Mouse (Mus musculus) embryonic facial prominence, embryonic 11.5 days (tissue): ENCODE data around the gene Rab34. TPM values are rescaled to one million over a fixed set of nuclear protein-coding genes. Genes with fewer than 3 reads are reported as not detected.

ENCODE experiments used
- ATAC-seq: fragments of 200-750 bp; cut with Nextera tagmentation; replicated peaks from 2 replicates; pipeline ENCODE4 v1.8.0; 2017; ENCODE audit warnings: low read depth; ENCODE audit not compliant: insufficient number of reproducible peaks, low FRiP score, low TSS enrichment
- DNase-seq: peaks from one replicate; pipeline ENCODE4 v3.0.0-alpha.2; 2015; ENCODE audit warnings: low spot score
- H3K27ac ChIP-seq: fragments of 300-500 bp; sonication (generic); replicated peaks from 2 replicates; pipeline ENCODE4 v1.5.1; 2014; ENCODE audit warnings: mild to moderate bottlenecking, low read depth, low read length, control low read depth
- H3K27me3 ChIP-seq: fragments of 300-500 bp; sonication (generic); 2 replicates; pipeline ENCODE4 v1.6.1; 2014; ENCODE audit warnings: mild to moderate bottlenecking, low read length, moderate library complexity, mixed read lengths; ENCODE audit not compliant: control insufficient read depth, insufficient read depth
- H3K36me3 ChIP-seq: fragments of 300-500 bp; sonication (generic); replicated peaks from 2 replicates; pipeline ENCODE4 v1.6.1; 2014; ENCODE audit warnings: low read depth, mild to moderate bottlenecking, low read length, moderate library complexity, mixed read lengths; ENCODE audit not compliant: control insufficient read depth, insufficient read depth
- H3K4me1 ChIP-seq: fragments of 300-500 bp; sonication (generic); 2 replicates; pipeline ENCODE4 v1.6.1; 2014; ENCODE audit warnings: low read length, mixed read lengths; ENCODE audit not compliant: control insufficient read depth, insufficient read depth
- H3K4me2 ChIP-seq: fragments of 300-500 bp; sonication (generic); 2 replicates; pipeline ENCODE4 v1.6.1; 2014; ENCODE audit warnings: low read depth, mild to moderate bottlenecking, control low read depth, low read length, moderate library complexity
- H3K4me3 ChIP-seq: fragments of 300-500 bp; sonication (generic); 2 replicates; pipeline ENCODE4 v1.5.1; 2014; ENCODE audit warnings: low read depth, low read length, control low read depth
- H3K9ac ChIP-seq: fragments of 300-500 bp; sonication (generic); replicated peaks from 2 replicates; pipeline ENCODE4 v1.6.1; 2014; ENCODE audit warnings: mild to moderate bottlenecking, control low read depth, low read length
- H3K9me3 ChIP-seq: fragments of 300-500 bp; sonication (generic); replicated peaks from 2 replicates; pipeline ENCODE4 v1.6.1; 2016; ENCODE audit warnings: mild to moderate bottlenecking, low read length, inconsistent platforms, mixed read lengths; ENCODE audit not compliant: control insufficient read depth
- WGBS: fragments of 180-500 bp; shearing (Covaris S2); extraction: QIAGEN DNeasy Blood & Tissue Kit; methylation state at CpG from one replicate; pipeline ENCODE4 v1.1.7; 2014; 5-methylcytosine and 5-hydroxymethylcytosine counted together
- polyA plus RNA-seq: library from polyadenylated mRNA; unstranded; fragments of >200 nt; fragmentation: Nextera tagmentation; extraction: Ambion mirVana; gene quantifications from 2 replicates; pipeline ENCODE4 v1.2.1, GENCODE M21; 2014

Gene Rab34
- polyA plus RNA-seq, 1 experiment from 2014 or later, result 139 TPM

DNA sequence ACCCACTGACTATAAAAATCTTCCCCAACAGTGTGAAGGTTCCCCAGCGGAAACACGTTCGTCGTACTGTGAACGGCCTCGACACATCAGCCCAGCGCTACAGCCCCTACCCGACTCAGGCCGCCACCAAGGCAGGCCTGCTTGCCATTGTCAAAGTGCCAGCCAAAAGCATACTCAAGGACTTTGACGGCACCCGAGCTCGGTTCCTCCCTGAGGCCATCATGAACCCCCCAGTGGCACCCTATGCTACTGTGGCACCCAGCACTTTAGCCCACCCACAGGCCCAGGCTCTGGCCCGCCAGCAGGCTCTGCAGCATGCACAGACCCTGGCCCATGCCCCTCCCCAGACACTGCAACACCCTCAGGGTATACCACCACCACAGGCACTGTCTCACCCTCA lies 34.5 kb upstream of the Rab34 start:
- H3K36me3 ChIP-seq, result peaks cover 15% of the 10 kb centered on the region

DNA sequence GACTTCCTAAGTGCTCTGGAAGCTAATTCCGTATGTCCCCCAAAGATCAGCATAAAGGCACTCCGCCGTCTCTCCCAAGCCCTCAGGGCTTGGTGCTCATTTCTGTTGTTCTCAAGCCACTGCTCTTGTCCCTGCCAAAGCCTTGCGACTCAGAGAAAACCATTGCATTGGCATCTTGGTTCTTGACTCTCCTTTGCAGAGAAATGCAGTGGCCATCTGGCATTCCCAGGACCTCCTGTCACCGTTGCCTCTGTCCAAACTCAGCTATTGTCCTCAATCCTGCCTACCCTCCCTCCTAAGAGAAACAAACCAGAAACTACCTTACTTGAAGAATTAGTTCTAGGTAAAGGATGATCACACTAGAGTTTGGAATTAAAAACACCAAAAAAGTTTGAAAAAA lies 32.6 kb upstream of the Rab34 start:
- Histone ChIP-seq H3K4me2 (no peak overlapping the region), H3K27ac (no peak overlapping the region), H3K36me3 (peaks cover 21% of the 10 kb centered on the region), H3K9me3 (no peaks in the 10 kb centered on the region), H3K9ac (no peak overlapping the region), H3K4me1 (no peaks in the 10 kb centered on the region; the same call in 1 of the 2 replicates), H3K4me3 (no peak overlapping the region), H3K27me3 (no peaks in the 10 kb centered on the region)
- 65% methylated on average over 5 of the region's 5 CpGs for WGBS
- ATAC-seq (no peak), DNase-seq (no peak)

More for the DNA sequence above, 34.5 kb upstream of the Rab34 start:
- Histone ChIP-seq H3K9me3 (no peaks in the 10 kb centered on the region), H3K27me3 (no peaks in the 10 kb centered on the region), H3K4me2 (no peak overlapping the region), H3K4me3 (no peak overlapping the region), H3K4me1 (no peaks in the 10 kb centered on the region; the same call in 1 of the 2 replicates), H3K27ac (no peak overlapping the region), H3K9ac (no peak overlapping the region)
- WGBS, result 88% methylated on average over 13 of the region's 13 CpGs
- DNase-seq (no peak), ATAC-seq (no peak)

DNA sequence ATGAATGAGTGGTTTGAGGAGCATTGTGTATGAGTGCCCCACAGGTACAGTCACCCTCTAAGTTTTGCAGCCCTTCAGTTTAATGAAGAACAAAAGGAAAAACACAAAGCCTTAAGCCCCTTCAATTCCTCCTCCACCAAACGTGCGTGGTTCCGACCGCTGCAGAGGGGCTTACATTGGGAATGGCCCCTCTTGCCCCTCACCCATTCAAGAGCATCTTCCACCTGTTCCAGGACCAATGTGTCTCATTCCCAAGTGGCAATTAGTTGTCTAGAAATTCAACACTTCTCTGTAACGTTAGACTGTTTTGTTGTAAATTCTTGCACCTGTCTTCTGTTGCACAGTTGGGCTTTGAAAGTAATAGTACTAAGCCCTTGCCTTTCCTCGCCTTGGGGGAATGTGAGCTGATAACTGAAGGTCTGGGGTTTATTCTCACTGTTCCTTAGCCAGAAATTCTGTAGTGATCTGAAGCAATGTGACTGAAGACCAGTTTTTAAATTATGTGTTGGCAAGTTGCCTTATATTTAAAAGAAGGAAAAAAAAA lies 32.0 kb upstream of the Rab34 start:
- no peak for DNase-seq
- Histone ChIP-seq H3K27me3 (no peaks in the 10 kb centered on the region), H3K9ac (no peak overlapping the region), H3K4me1 (no peaks in the 10 kb centered on the region; the same call in 1 of the 2 replicates), H3K27ac (no peak overlapping the region), H3K4me3 (no peak overlapping the region), H3K4me2 (no peak overlapping the region), H3K9me3 (no peaks in the 10 kb centered on the region), H3K36me3 (peaks cover 20% of the 10 kb centered on the region)
- no peak for ATAC-seq
- WGBS, result 72% methylated on average over 6 of the region's 6 CpGs

DNA sequence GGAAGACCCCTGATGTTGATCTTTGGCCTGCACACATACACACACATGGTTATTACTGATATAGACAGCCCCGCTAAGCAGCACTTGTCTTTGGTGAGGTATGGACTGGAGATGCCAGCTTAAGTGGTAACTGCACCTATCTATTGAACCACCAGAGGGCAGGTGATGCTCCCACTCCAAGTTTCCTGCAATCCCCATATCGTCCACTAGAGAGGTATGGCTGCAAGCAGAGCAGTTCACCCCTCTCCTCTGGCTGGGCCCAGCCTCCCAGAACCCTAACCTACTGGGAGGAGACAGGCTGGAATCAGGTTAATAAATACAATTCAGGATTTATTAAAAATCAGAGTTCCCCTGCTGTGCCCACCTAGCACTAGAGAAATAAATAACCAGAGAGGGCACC lies 29.1 kb upstream of the Rab34 start:
- WGBS, result 26% methylated on average over 2 of the region's 2 CpGs
- Histone ChIP-seq H3K4me3 (no peak overlapping the region), H3K4me2 (no peak overlapping the region), H3K4me1 (peaks cover 6% of the 10 kb centered on the region), H3K36me3 (peaks cover 29% of the 10 kb centered on the region), H3K27me3 (no peaks in the 10 kb centered on the region), H3K9ac (no peak overlapping the region), H3K9me3 (no peaks in the 10 kb centered on the region), H3K27ac (no peak overlapping the region)
- DNase-seq (peak; percentile 90), ATAC-seq (no peak)

DNA sequence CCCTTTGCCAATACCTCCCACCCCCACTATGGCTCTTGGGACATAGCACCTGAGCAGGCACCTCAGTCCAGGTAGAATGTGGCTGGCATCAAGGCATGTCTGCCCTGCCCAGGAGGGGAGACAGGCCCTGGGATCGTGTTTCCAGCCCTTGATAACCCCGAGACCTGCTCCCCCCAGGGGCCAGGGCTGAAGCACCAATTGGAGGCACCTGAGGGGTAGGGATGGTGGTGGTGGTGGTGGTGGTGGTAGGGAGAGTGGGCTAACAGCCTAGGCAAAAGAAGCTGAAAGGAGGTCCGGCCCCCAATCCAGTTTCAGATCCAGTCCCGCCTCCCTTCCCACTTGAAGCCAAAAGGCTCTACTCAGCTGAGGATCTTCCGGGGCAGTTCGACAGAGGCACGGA lies 28.7 kb upstream of the Rab34 start:
- no peaks in the 10 kb centered on the region for H3K27me3 ChIP-seq
- peaks cover 27% of the 10 kb centered on the region for H3K36me3 ChIP-seq
- no peaks in the 10 kb centered on the region for H3K9me3 ChIP-seq
- no peak for ATAC-seq
- peaks cover 6% of the 10 kb centered on the region for H3K4me1 ChIP-seq
- H3K4me2 ChIP-seq, result no peak overlapping the region
- no peak for DNase-seq
- no peak overlapping the region for H3K27ac ChIP-seq
- no peak overlapping the region for H3K4me3 ChIP-seq
- 77% methylated on average over 7 of the region's 7 CpGs for WGBS
- no peak overlapping the region for H3K9ac ChIP-seq

DNA sequence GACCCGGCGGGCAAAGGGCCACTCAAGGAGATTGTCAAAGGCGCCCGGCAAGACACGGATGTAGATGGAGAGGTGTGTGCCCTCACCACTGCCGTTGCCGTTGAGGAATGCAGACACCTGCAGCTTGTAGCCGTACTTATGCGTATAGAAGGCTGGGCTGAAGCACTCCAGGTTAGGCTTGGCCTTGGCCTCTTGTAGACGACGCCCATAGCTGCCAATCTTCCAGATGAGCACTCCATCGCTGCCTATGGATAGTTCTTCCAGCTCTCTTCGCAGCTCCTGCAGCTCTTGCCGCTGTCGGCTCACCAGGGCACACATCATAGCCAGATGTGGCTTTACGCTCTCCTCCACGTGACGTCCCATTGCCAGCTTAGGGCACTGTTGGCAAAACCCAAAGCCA lies 28.1 kb upstream of the Rab34 start:
- Histone ChIP-seq H3K4me2 (no peak overlapping the region), H3K27me3 (no peaks in the 10 kb centered on the region), H3K9me3 (no peaks in the 10 kb centered on the region), H3K9ac (no peak overlapping the region), H3K36me3 (peaks cover 23% of the 10 kb centered on the region), H3K4me1 (peaks cover 6% of the 10 kb centered on the region), H3K27ac (no peak overlapping the region), H3K4me3 (no peak overlapping the region)
- WGBS, result 87% methylated on average over 18 of the region's 18 CpGs
- ATAC-seq, result no peak
- no peak for DNase-seq

DNA sequence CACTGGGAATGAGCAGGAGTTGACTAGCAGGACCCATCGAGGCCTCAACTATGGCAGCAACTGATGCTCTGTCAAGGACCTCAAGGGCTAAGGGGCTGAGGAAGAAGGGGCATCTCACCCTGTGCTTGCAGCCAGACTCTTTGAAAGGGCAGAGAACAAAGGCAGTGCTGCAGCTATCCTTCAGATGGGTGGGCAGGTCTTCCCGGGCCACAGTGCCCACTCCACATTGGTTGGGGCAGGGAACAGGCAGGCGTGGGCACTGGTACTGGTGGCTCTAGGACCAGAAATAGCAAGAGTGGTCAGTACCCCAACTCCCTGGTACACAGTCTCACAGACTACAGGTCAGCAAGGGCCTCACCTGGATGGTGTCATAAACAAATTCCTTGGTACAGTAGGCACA lies 27.6 kb upstream of the Rab34 start:
- WGBS, result 90% methylated on average over 3 of the region's 3 CpGs
- Histone ChIP-seq H3K4me1 (peaks cover 6% of the 10 kb centered on the region), H3K4me3 (no peak overlapping the region), H3K36me3 (peaks cover 23% of the 10 kb centered on the region), H3K9me3 (no peaks in the 10 kb centered on the region), H3K27me3 (no peaks in the 10 kb centered on the region), H3K27ac (no peak overlapping the region), H3K9ac (no peak overlapping the region), H3K4me2 (no peak overlapping the region)
- ATAC-seq (no peak), DNase-seq (no peak)

DNA sequence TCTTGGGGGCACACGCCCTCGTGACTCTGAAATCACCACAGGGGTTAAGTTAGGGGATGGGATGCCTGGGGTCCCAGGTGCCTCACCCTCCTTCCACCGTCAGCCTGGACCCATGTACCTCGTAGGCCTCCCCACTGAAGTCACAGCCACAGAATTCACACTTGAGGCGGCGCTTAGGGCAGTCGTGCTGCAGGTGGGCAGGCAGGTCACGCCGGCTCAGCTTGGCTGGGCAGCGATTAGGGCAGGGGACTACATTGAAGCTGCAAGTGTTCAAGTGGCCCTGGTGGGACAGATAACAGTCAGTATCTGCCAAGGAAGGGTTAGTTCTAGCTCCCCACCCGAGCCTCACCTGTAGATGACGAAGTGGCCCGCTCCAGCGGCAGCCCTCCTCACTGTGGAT lies 27.1 kb upstream of the Rab34 start:
- no peak for DNase-seq
- Histone ChIP-seq H3K9me3 (no peaks in the 10 kb centered on the region), H3K4me2 (no peak overlapping the region), H3K36me3 (peaks cover 23% of the 10 kb centered on the region), H3K4me3 (no peak overlapping the region), H3K27me3 (no peaks in the 10 kb centered on the region), H3K4me1 (peaks cover 8% of the 10 kb centered on the region), H3K27ac (no peak overlapping the region), H3K9ac (no peak overlapping the region)
- ATAC-seq, result no peak
- 89% methylated on average over 14 of the region's 14 CpGs for whole genome bisulfite sequencing
